Mouse (Mus musculus): ENCODE measurements around the gene Cited1. TPM values are rescaled to one million over a fixed set of nuclear protein-coding genes. Genes with fewer than 3 reads are reported as not detected.

Gene Cited1
- 4.4 and 4.7 TPM in 2 replicates for polyA plus RNA-seq (2015; fragmentation: Nextera tagmentation; extraction: Ambion mirVana)

DNA sequence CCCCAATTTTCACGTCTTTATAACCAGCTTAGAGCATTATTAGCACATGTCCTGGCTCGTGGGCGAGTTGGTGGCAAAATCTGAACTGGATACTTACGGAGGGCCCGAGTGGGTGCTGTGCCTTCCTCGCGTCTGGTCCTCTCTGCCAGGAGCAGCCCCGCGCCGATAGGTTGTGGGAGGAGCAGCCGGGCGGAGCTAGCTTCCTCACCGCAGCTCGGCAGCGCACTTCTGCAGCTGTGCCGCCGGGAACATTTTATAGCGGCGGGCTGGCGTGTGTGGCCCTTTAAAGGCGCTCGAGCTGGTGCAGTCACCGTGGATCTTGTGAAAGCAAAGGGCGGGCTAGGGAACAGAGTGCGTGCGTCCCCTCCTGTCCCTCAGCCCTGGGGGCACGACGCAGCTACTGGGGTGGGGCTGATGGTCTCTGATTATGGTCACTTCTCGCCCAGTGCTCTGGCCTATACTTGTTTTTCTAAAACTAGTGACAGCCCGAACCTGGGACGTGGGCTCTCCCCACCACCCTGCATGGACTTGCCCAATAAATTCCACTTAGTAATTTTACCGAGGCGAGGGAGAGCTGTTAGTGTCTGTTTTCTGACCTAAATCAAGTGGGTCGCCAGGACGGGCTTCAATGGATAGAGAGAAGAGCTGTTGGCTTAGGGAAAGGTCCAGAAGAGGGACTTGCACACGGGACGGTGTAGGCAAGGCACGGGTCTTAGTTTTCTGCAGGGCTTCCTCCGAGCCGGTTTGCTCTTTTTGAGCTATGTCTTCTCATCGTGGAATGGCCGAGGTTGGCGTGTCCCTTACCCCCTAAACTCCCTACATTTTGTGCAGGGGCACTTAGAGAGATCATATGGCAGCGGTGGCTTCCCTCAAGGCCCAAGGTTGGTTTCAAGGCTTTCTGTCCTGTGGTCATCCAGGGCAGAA, at the start of gene Cited1:
Gene Cited1, minus strand, starts transcription at position 245 of the 924 bp plus-strand sequence.
- Histone ChIP-seq H3K27ac (ENCODE audit: low read length) (no peak within 1 kb of the TSS), H3K4me3 (ENCODE audit: low read length) (peak within 1 kb of the TSS; percentile 58), H3K36me3 (ENCODE audit: control insufficient read depth, insufficient read depth, low read length) (no peaks in the 10 kb centered on the region), H3K9ac (ENCODE audit: low read depth, low read length) (peak within 1 kb of the TSS; percentile 57), H3K4me2 (ENCODE audit: low read depth, low read length) (peak within 1 kb of the TSS; percentile 90), H3K27me3 (replicated peaks; ENCODE audit: control insufficient read depth, insufficient read depth, low read length) (peaks cover 31% of the 10 kb centered on the region), H3K9me3 (ENCODE audit: control insufficient read depth, low read length) (no peaks in the 10 kb centered on the region), H3K4me1 (ENCODE audit: control insufficient read depth, insufficient read depth, low read length) (peaks cover 4% of the 10 kb centered on the region; the same call in 1 of the 2 replicates)
- ATAC-seq = peak; percentile 93
- 20% methylated on average over 44 of the region's 44 CpGs for WGBS

DNA sequence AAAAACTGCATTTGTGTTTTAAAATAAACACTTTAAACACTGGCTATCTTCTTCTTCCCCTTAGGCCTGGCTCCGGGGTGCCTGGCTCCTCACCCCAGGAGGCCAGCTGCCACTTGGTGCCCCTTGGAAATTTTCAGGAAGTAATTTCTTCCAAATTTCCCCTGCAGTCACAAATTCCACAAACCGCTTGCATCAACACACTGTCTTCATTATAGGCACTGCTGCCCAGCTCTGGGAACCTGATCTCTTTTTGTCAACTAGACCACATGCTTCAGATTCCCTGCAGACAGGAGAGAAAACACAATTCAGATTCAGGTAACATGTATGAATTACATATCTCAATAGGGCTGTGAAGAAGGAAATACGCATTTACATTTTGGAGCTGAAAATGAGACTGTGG, 32.9 kb upstream of the Cited1 start:
- H3K27me3 ChIP-seq (replicated peaks; ENCODE audit: control insufficient read depth, insufficient read depth, low read length) = no peaks in the 10 kb centered on the region
- no peak overlapping the region for H3K4me2 ChIP-seq (ENCODE audit: low read depth, low read length)
- H3K4me1 ChIP-seq (ENCODE audit: control insufficient read depth, insufficient read depth, low read length) = no peaks in the 10 kb centered on the region
- ATAC-seq = no peak
- no peak overlapping the region for H3K4me3 ChIP-seq (ENCODE audit: low read length)
- no peaks in the 10 kb centered on the region for H3K9me3 ChIP-seq (ENCODE audit: control insufficient read depth, low read length)
- H3K9ac ChIP-seq (ENCODE audit: low read depth, low read length) = no peak overlapping the region
- WGBS = 77% methylated on average over 3 of the region's 3 CpGs
- H3K27ac ChIP-seq (ENCODE audit: low read length) = no peak overlapping the region
- H3K36me3 ChIP-seq (ENCODE audit: control insufficient read depth, insufficient read depth, low read length) = no peaks in the 10 kb centered on the region

DNA sequence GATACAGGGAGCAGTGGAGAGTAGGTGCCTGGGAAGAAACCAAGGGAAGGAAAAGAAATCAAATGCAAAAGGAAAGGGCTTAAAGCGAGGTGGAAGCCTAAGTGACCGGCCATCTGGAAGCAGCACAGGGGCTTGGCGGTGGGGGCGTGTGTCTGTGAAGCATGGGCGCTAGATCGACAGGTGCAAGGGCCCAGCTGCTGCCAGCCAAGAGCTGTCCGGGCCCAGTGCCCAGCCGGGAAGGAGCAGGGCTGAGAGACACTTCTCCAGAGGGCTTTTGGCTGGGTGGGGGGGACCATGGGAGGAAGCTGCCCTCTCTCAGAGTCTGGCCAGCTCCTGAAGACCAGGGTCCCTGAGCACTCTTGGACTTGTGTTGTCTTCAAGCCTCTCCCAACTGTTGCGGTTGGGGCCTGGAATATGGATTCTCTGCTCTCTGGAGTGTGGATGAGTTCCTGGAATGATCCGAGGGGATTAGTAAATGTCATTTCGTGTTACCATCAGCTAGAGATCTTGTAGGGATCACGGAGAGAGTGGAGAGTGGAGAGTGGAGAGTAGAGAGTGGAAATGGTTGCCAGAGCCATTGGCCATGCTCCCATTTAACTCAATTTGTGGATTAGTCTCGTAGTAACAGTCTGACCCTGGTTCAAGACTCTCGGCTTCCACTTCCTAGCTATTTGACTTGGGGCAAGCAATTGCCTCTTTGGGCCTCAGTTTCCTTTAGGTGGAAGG, 10.8 kb upstream of the Cited1 start:
- no peak overlapping the region for H3K4me3 ChIP-seq (ENCODE audit: low read length)
- WGBS = 87% methylated on average over 13 of the region's 14 CpGs
- H3K4me1 ChIP-seq (ENCODE audit: control insufficient read depth, insufficient read depth, low read length) = no peaks in the 10 kb centered on the region
- no peak for ATAC-seq
- H3K9me3 ChIP-seq (ENCODE audit: control insufficient read depth, low read length) = no peaks in the 10 kb centered on the region
- H3K27me3 ChIP-seq (replicated peaks; ENCODE audit: control insufficient read depth, insufficient read depth, low read length) = peaks cover 8% of the 10 kb centered on the region; the same call in 1 of the 2 replicates
- no peaks in the 10 kb centered on the region for H3K36me3 ChIP-seq (ENCODE audit: control insufficient read depth, insufficient read depth, low read length)
- no peak overlapping the region for H3K9ac ChIP-seq (ENCODE audit: low read depth, low read length)
- no peak overlapping the region for H3K27ac ChIP-seq (ENCODE audit: low read length)
- no peak overlapping the region for H3K4me2 ChIP-seq (ENCODE audit: low read depth, low read length)

DNA sequence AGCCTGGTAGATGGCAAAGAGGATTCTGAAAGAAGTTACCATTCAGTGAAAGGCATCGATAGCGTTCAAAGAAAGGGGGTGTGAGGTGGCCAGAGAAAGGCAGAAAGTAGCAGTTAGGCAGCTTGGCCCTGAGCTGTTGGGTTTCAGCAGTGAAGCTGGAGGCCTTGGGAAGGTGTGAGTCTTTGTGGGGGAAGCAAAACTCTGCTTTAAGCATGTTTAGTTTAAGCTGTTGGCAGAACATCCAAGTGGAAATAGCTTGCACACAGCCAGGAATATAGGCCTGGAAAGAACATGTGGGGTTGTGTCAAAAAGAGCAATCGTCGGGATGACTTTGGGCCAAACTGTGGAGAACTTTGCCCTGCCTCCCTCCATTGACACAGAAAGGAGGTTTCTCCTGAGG, 7.8 kb upstream of the Cited1 start:
- Histone ChIP-seq H3K4me1 (ENCODE audit: control insufficient read depth, insufficient read depth, low read length) (no peaks in the 10 kb centered on the region), H3K27me3 (replicated peaks; ENCODE audit: control insufficient read depth, insufficient read depth, low read length) (peaks cover 8% of the 10 kb centered on the region; the same call in 1 of the 2 replicates), H3K36me3 (ENCODE audit: control insufficient read depth, insufficient read depth, low read length) (no peaks in the 10 kb centered on the region), H3K4me3 (ENCODE audit: low read length) (no peak overlapping the region), H3K27ac (ENCODE audit: low read length) (no peak overlapping the region), H3K9ac (ENCODE audit: low read depth, low read length) (no peak overlapping the region), H3K9me3 (ENCODE audit: control insufficient read depth, low read length) (no peaks in the 10 kb centered on the region), H3K4me2 (ENCODE audit: low read depth, low read length) (no peak overlapping the region)
- ATAC-seq = no peak
- 93% methylated on average over 4 of the region's 4 CpGs for WGBS

DNA sequence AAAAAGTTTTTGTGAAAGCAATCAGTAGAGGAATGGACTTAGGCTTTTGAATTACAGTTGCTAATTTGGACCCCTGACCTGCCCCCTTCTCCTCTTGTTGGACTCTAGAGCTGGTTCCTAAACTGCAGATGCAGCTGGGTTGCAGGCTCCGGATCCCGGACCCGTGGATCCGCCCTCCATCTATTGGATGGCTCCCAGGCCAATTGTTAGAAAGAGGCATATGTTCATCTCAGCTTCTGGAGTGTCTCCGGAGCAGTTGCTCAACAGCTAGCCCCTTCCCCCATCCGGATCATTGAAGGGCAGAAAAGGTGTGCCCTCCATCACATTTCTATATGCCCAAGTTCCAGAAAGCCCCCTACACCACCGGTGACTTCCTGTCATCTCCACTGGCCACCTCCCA, 1.9 kb upstream of the Cited1 start:
- H3K36me3 ChIP-seq (ENCODE audit: control insufficient read depth, insufficient read depth, low read length) = no peaks in the 10 kb centered on the region
- no peak for ATAC-seq
- H3K9me3 ChIP-seq (ENCODE audit: control insufficient read depth, low read length) = no peaks in the 10 kb centered on the region
- H3K4me2 ChIP-seq (ENCODE audit: low read depth, low read length) = 0 out of 2 replicates have a peak overlapping the region, but pooled peaks have one; percentile 19
- no peak overlapping the region for H3K4me3 ChIP-seq (ENCODE audit: low read length)
- WGBS = 16% methylated on average over 7 of the region's 7 CpGs
- H3K27me3 ChIP-seq (replicated peaks; ENCODE audit: control insufficient read depth, insufficient read depth, low read length) = peaks cover 31% of the 10 kb centered on the region
- H3K27ac ChIP-seq (ENCODE audit: low read length) = no peak overlapping the region
- H3K4me1 ChIP-seq (ENCODE audit: control insufficient read depth, insufficient read depth, low read length) = peaks cover 4% of the 10 kb centered on the region; the same call in 1 of the 2 replicates
- H3K9ac ChIP-seq (ENCODE audit: low read depth, low read length) = no peak overlapping the region

DNA sequence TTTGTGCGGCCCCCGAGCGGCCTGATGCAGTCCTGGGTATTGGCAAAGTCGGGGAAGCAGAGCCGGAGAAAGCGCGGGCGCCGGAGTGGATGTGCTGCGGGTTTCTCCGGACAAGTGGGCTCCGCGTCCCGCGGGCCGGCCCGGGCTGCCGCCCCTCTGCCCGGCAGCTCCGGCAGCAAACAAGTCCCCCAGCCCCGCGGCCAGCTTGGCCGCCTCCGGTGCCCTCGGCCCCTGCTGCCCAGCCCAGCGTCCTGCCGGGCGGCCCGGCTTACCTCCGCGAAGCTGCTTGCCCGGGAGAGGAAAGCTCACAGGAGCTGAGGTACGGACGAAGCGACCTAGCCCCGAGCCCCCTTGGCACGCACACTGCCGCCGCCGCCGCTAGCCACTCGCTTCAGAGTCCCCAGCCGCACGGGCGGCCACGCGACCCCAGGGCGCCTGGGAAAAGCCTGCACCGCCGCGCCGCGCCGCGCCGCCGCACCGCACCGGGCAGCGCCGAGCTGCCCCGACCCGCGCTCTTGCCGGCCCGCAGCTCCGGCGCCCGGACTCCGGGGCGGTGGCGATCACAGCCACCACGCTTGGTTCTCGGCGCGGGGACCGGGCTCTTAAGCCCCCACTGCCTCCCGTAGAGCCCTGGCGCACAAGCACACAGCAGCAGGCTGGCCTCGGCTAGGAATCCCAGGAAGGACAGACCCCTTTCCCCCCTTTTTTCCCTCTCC, 602 bp downstream of the Cited1 start:
- no peaks in the 10 kb centered on the region for H3K36me3 ChIP-seq (ENCODE audit: control insufficient read depth, insufficient read depth, low read length)
- ATAC-seq = peak; percentile 56
- H3K4me1 ChIP-seq (ENCODE audit: control insufficient read depth, insufficient read depth, low read length) = peaks cover 4% of the 10 kb centered on the region; the same call in 1 of the 2 replicates
- H3K9me3 ChIP-seq (ENCODE audit: control insufficient read depth, low read length) = no peaks in the 10 kb centered on the region
- H3K27me3 ChIP-seq (replicated peaks; ENCODE audit: control insufficient read depth, insufficient read depth, low read length) = peaks cover 34% of the 10 kb centered on the region
- peak overlapping the region; percentile 57 for H3K9ac ChIP-seq (ENCODE audit: low read depth, low read length)
- H3K27ac ChIP-seq (ENCODE audit: low read length) = no peak overlapping the region
- 16% methylated on average over 79 of the region's 80 CpGs for WGBS
- H3K4me3 ChIP-seq (ENCODE audit: low read length) = peak overlapping the region; percentile 58
- peak overlapping the region; percentile 90 for H3K4me2 ChIP-seq (ENCODE audit: low read depth, low read length)

DNA sequence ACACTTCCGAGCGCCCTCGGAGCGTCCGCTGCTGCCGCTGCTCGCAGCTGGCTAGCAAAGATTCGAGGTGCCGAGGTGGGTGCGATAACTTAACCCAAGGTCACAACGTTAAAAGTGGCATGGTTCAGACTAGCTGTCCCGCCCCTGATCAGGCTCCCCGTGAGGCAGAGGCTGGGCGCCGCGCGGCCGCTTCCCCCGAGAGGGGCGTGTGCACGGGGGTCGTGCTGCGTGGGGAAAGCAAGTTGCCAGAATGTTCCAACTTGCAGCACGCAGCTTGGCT, 1.1 kb downstream of the Cited1 start:
- ATAC-seq = no peak
- Histone ChIP-seq H3K27me3 (replicated peaks; ENCODE audit: control insufficient read depth, insufficient read depth, low read length) (peaks cover 34% of the 10 kb centered on the region), H3K9me3 (ENCODE audit: control insufficient read depth, low read length) (no peaks in the 10 kb centered on the region), H3K36me3 (ENCODE audit: control insufficient read depth, insufficient read depth, low read length) (no peaks in the 10 kb centered on the region), H3K4me3 (ENCODE audit: low read length) (peak overlapping the region; percentile 58), H3K9ac (ENCODE audit: low read depth, low read length) (no peak overlapping the region), H3K27ac (ENCODE audit: low read length) (no peak overlapping the region), H3K4me2 (ENCODE audit: low read depth, low read length) (peak overlapping the region; percentile 90), H3K4me1 (ENCODE audit: control insufficient read depth, insufficient read depth, low read length) (peaks cover 4% of the 10 kb centered on the region; the same call in 1 of the 2 replicates)
- 14% methylated on average over 24 of the region's 24 CpGs for WGBS

DNA sequence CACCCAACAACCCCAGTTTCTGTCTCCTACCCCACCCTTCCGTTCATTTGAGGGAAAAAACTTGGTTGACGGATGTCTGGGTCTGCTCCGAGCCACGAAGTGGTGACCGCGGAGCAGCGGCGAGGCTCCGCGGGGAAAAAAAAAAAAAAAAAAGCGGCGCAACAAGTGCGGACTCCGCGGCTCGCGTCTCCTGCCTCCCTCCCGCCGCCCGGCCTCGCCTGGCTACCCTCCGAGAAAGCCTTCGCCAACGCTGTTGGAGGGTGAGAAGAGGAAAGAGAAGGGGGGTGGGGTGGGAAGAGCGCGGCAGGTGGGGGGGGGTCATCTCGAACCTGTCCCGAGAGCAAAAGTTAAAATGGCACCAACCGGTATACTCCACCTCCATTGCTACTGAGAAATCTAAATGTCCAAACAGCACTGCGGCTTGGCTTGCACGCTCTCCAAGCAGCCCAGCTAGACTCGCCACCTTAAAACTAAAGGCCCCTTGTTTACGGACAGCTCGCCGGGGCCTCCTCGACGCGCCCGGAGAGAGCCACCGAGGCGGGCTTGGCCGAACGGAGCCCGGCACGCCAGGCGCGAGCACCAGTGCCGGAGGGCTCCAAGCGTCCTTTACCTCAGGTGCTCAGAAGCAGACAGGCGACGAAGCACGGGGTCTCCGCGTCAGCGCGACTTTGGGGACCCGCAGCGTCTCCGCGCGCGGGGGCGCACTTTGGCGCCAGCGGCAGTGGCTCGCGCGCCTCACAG, 1.7 kb downstream of the Cited1 start:
- WGBS = 13% methylated on average over 59 of the region's 68 CpGs
- H3K9ac ChIP-seq (ENCODE audit: low read depth, low read length) = no peak overlapping the region
- H3K36me3 ChIP-seq (ENCODE audit: control insufficient read depth, insufficient read depth, low read length) = no peaks in the 10 kb centered on the region
- H3K4me1 ChIP-seq (ENCODE audit: control insufficient read depth, insufficient read depth, low read length) = peaks cover 4% of the 10 kb centered on the region; the same call in 1 of the 2 replicates
- no peak for ATAC-seq
- H3K27ac ChIP-seq (ENCODE audit: low read length) = no peak overlapping the region
- H3K27me3 ChIP-seq (replicated peaks; ENCODE audit: control insufficient read depth, insufficient read depth, low read length) = peaks cover 34% of the 10 kb centered on the region
- peak overlapping the region; percentile 90 for H3K4me2 ChIP-seq (ENCODE audit: low read depth, low read length)
- H3K9me3 ChIP-seq (ENCODE audit: control insufficient read depth, low read length) = no peaks in the 10 kb centered on the region
- H3K4me3 ChIP-seq (ENCODE audit: low read length) = peak overlapping the region; percentile 58
